ENCODE assay signal across 8 mouse cellular contexts in the genomic region with DNA sequence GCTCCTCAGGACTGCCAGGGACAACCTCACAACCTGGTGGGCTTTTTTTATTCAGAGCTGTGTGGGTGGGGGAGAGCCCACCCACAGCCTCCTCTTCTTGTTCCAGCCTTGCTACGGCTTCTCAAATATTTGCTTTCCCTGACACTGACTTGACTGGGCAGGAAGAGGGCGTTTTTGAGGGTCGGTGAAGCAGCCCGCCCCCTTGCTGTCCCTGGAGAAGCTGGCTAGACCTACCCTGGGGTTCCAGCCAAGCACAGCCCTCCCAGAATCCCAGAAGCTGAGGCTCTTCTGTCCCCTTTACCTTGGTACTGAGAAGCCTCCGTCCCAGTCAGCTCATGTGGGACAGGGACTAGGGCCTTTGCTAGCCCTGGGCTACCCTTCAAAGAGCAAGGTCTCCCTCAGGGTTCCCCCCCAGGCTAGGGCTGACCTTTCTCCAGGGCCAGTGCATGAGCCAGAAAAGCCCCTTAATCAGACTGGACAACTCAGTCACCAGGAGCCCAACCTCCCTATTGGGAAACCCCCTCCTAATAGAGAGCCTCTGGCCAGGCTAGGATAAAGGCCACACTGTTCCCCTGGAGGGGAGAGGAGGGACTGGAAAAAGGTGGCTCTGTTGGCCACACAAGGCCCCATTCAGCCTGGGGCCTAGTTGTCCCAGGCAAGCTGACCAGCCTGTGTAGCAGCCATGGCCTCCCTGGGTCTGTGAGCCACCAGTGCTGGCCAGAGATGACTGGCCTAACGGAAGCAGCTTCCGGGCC. TPM values are rescaled to one million over a fixed set of nuclear protein-coding genes. Genes with fewer than 3 reads are reported as not detected.
DNase-seq lines count a peak whose midpoint lies in the region; ATAC-seq lines count a peak whose summit lies in the region.

No protein-coding gene starts in this region.

- DNase-seq in liver, embryonic 13.5 days: no peak
- no peak for DNase-seq in liver
- peak; percentile 49 for DNase-seq in forebrain, embryonic 11.5 days (ENCODE audit: low spot score)
- DNase-seq in hindbrain, embryonic 14.5 days (ENCODE audit: low spot score): no peak
- no peak for DNase-seq in gastrocnemius, postnatal 36 days
- no peak for DNase-seq in ovary, adult 18-20 months (ENCODE audit: low spot score)
- DNase-seq in gastrocnemius, postnatal 25 days: no peak

- no peaks in the 10 kb centered on the region for H3K9me3 ChIP-seq in liver, embryonic 13.5 days (replicated peaks)
- no peaks in the 10 kb centered on the region for H3K9me3 ChIP-seq in forebrain, embryonic 11.5 days (ENCODE audit: control insufficient read depth, low read length)
- H3K9me3 ChIP-seq in hindbrain, embryonic 14.5 days (ENCODE audit: control insufficient read depth, low read length): no peaks in the 10 kb centered on the region
- H3K9me3 ChIP-seq in limb, embryonic 13.5 days: no peaks in the 10 kb centered on the region

- no peak; the same call in 1 of the 2 replicates for ATAC-seq in liver, embryonic 13.5 days (ENCODE audit: low read depth)
- no peak for ATAC-seq in forebrain, embryonic 11.5 days (replicated peaks; ENCODE audit: low FRiP score)
- ATAC-seq in hindbrain, embryonic 14.5 days (ENCODE audit: low FRiP score): no peak
- no peak; the same call in 1 of the 2 replicates for ATAC-seq in limb, embryonic 13.5 days (ENCODE audit: low FRiP score, low read depth)

- peaks cover 12% of the 10 kb centered on the region; the same call in 1 of the 2 replicates for H3K36me3 ChIP-seq in liver, embryonic 13.5 days
- no peaks in the 10 kb centered on the region; the same call in 1 of the 2 replicates for H3K36me3 ChIP-seq in forebrain, embryonic 11.5 days (ENCODE audit: control insufficient read depth, insufficient read depth, low read length)
- H3K36me3 ChIP-seq in hindbrain, embryonic 14.5 days (replicated peaks; ENCODE audit: control insufficient read depth, insufficient read depth): peaks cover 54% of the 10 kb centered on the region
- peaks cover 58% of the 10 kb centered on the region for H3K36me3 ChIP-seq in limb, embryonic 13.5 days

- H3K9ac ChIP-seq in liver, embryonic 13.5 days: no peak overlapping the region
- peak overlapping the region; percentile 23 for H3K9ac ChIP-seq in forebrain, embryonic 11.5 days (ENCODE audit: low read length)
- peak overlapping the region; percentile 32; the same call in 1 of the 2 replicates for H3K9ac ChIP-seq in hindbrain, embryonic 14.5 days
- H3K9ac ChIP-seq in limb, embryonic 13.5 days: peak overlapping the region; percentile 48

- H3K27me3 ChIP-seq in liver, embryonic 13.5 days: peaks cover 40% of the 10 kb centered on the region
- no peaks in the 10 kb centered on the region for H3K27me3 ChIP-seq in forebrain, embryonic 11.5 days (ENCODE audit: control insufficient read depth, insufficient read depth, low read length)
- H3K27me3 ChIP-seq in hindbrain, embryonic 14.5 days (ENCODE audit: control insufficient read depth, insufficient read depth, low read length): no peaks in the 10 kb centered on the region
- no peaks in the 10 kb centered on the region for H3K27me3 ChIP-seq in limb, embryonic 13.5 days

- H3K4me1 ChIP-seq in liver, embryonic 13.5 days (replicated peaks): peaks cover 30% of the 10 kb centered on the region
- H3K4me1 ChIP-seq in forebrain, embryonic 11.5 days (replicated peaks; ENCODE audit: control insufficient read depth, insufficient read depth, low read length): peaks cover 23% of the 10 kb centered on the region
- peaks cover 49% of the 10 kb centered on the region for H3K4me1 ChIP-seq in hindbrain, embryonic 14.5 days (replicated peaks; ENCODE audit: control insufficient read depth, insufficient read depth, low read length)
- H3K4me1 ChIP-seq in limb, embryonic 13.5 days: peaks cover 59% of the 10 kb centered on the region

- WGBS in liver, embryonic 13.5 days (ENCODE audit: insufficient replicate concordance): 49% methylated on average over 7 of the region's 7 CpGs
- WGBS in forebrain, embryonic 11.5 days: 33% methylated on average over 7 of the region's 7 CpGs
- 49% methylated on average over 7 of the region's 7 CpGs for WGBS in hindbrain, embryonic 14.5 days
- WGBS in limb, embryonic 13.5 days: 46% methylated on average over 7 of the region's 7 CpGs

- no peak overlapping the region for H3K4me3 ChIP-seq in liver, embryonic 13.5 days (replicated peaks)
- H3K4me3 ChIP-seq in forebrain, embryonic 11.5 days (ENCODE audit: low read depth, low read length): no peak overlapping the region
- no peak overlapping the region for H3K4me3 ChIP-seq in hindbrain, embryonic 14.5 days (replicated peaks; ENCODE audit: low read length)
- peak overlapping the region; percentile 9; the same call in 1 of the 2 replicates for H3K4me3 ChIP-seq in limb, embryonic 13.5 days

- intact Hi-C loops in gastrocnemius, postnatal 36 days (cut with DNase I): no loop called here

- no peak overlapping the region for H3K4me2 ChIP-seq in liver, embryonic 13.5 days
- H3K4me2 ChIP-seq in forebrain, embryonic 11.5 days (ENCODE audit: low read depth, low read length, severe bottlenecking): no peak overlapping the region
- H3K4me2 ChIP-seq in hindbrain, embryonic 14.5 days (replicated peaks): peak overlapping the region; percentile 75
- peak overlapping the region; percentile 92 for H3K4me2 ChIP-seq in limb, embryonic 13.5 days (replicated peaks)

- peak overlapping the region; percentile 29; the same call in 1 of the 2 replicates for H3K27ac ChIP-seq in liver, embryonic 13.5 days
- H3K27ac ChIP-seq in forebrain, embryonic 11.5 days (ENCODE audit: low read depth, low read length): peak overlapping the region; percentile 51
- peak overlapping the region; percentile 63 for H3K27ac ChIP-seq in hindbrain, embryonic 14.5 days
- peak overlapping the region; percentile 89 for H3K27ac ChIP-seq in limb, embryonic 13.5 days

RNA-seq across cellular contexts. Expression of gene Mtss1l, which starts 4.0 kb away (rescaled TPM):
- polyA plus RNA-seq in liver, embryonic 13.5 days (2015; fragmentation: Nextera tagmentation; extraction: Ambion mirVana): 0.75 and 0.89 TPM in 2 replicates
- polyA plus RNA-seq in forebrain, embryonic 11.5 days (2014; fragmentation: Nextera tagmentation; extraction: Ambion mirVana): 15.8 and 17.6 TPM in 2 replicates
- 32.9 and 36.3 TPM in 2 replicates for polyA plus RNA-seq in hindbrain, embryonic 14.5 days (2014; fragmentation: Nextera tagmentation; extraction: Ambion mirVana)
- polyA plus RNA-seq in limb, embryonic 13.5 days (2015; fragmentation: Nextera tagmentation; extraction: Ambion mirVana): 10.4 and 11.7 TPM in 2 replicates
- 100 to 1,000 TPM in 1 of 2 experiments, 10 to 100 TPM in 1; 78.8 to 106 TPM for total RNA-seq in gastrocnemius, postnatal 36 days (2021)
- 10 to 100 TPM; 64.7 to 82.3 TPM for total RNA-seq in gastrocnemius, postnatal 25 days (2021)

Comparison
In these comparisons a context has a peak if more than half of its experiments do, and no peak if none do; other contexts are left out.
1. H3K27ac ChIP-seq: peak in every context shown above with its lines; median percentile 89 in limb, embryonic 13.5 days; 63 in hindbrain, embryonic 14.5 days; 51 in forebrain, embryonic 11.5 days; 29 in liver, embryonic 13.5 days.
2. H3K4me2 ChIP-seq: peak in hindbrain, embryonic 14.5 days (single experiment) and limb, embryonic 13.5 days (single experiment); none in liver, embryonic 13.5 days (single experiment) and forebrain, embryonic 11.5 days (single experiment).